Mouse (Mus musculus) erythroblast, embryonic 14.5 days (primary cell): ENCODE data around the gene Hsf4.

Source experiments
- GATA1 ChIP-seq: IDR thresholded peaks from 2 replicates; pipeline ENCODE4 v1.6.1; 2012; ENCODE audit warnings: low read length, inconsistent platforms, mixed read lengths
- TAL1 ChIP-seq: IDR thresholded peaks from 3 replicates; pipeline ENCODE4 v1.6.1; 2012; ENCODE audit warnings: low read length, inconsistent platforms, mixed read lengths

DNA sequence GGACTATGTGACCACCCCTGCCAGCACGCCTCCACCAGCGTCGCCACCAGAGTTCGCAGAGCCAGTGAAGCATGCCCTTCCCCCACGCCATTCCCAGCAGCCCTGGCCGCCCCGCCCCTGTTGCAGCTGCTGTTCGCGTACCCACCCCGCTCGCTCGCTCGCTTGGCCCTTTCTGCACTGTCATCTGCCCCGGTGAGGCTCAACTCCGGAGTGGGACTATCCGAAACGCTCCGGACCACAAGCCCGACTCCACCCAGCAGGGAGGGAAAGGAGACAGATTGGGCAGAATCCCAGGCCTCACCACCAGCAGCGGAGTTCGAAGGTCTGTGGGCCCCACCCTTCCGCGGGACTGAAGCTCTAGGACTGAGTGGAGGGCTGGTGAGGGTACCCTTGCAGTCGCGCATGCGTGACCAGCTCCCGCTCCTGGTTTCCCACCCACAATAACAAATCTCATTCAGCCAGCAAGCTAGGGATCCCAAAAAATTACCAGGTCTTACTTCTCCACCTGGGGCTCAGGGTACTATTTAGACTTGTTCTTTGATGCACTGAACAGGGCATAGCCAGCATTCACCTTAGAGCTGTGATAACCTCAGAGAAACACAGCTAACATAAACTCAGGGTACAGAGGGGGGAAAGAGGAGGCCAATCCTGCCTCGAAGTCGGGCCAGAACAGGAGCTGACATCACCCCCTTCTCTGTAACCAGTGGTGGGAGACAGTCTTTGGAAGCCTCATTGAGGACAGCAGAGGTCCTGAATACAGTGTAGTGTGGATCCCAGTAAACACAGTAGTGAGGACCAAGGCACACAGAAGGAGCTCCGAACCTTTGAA lies 6.9 kb downstream of the Hsf4 start:
- TF ChIP-seq GATA1, result no peak
- TF ChIP-seq TAL1, result no peak
